Mouse (Mus musculus) mesoderm, embryonic 11.5 days (tissue): ENCODE measurements at regions not wholly inside any gene's neighbourhood (a gene's known extent, or its start where the extent isn't known, plus 50 kb on each side); places are given as distances from the start of the nearest gene placed in this dataset.

Experiments
- DNase-seq: peaks from one replicate; pipeline ENCODE4 v3.0.0-alpha.2; 2012; ENCODE audit warnings: low read depth, low spot score

DNA sequence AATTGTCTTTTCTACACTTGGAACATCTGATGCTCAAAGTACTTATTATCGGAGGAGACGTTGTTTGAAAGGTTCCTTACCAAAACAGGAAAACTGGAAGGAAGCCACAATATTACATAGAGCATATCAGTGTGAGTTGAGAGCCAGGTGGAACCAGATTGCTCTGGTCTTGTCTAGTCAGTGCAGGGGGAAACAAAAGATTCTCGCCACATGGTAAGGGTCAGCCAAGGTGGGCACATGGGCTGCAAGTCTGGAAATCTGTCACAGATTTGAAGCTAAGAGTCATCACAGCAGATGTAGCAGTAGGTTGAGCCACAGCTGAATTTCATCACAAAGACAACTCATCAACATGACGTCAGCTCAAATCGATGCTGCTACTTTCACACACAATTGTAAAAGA is 681.8 kb downstream of the Stpg2 start:
- peak; percentile 14 for DNase-seq

DNA sequence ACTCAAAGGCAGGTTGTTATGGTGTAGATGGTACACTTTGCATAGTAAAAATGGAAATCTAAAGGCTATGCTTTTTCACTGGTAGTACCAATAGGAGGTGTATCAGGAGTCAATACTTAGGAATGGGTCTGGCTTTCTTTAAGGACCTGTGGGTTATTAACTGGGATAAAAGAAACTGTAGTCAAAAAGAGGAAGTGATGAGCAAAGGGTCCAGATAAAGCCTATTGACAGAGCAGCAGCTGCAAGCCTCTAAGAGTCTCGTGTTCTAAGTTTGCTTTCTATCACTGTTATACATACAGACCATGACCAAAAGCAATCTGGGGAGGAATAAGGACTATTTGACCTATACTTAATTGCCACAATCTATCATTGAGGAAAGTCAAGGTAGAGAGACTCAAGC is 683.0 kb downstream of the Stpg2 start:
- DNase-seq = no peak

DNA sequence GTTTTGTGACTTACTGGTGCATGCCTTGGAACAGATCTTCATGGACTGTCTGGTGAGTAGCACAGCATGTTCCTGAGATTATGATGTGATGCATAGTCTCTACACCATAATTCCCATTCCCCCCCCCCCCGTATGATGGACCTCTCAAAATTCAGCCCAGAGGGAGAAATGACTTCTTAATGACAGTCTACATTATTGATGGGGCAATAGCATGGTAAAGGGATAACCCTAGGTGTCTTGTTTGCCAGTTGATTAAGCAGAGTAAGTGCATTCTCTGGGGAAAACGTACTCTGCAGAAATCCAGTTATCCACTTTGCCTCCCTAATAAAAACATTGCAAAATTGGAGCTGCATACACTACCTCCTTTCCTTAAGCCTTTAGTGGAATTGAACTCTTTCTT is 684.7 kb downstream of the Stpg2 start:
- no peak for DNase-seq

GRCm38 (mm10) chr3:139897894-139898293 is 692.4 kb downstream of the Stpg2 start:
- DNase-seq = no peak

GRCm38 (mm10) chr3:139899213-139899612 is 693.7 kb downstream of the Stpg2 start:
- DNase-seq = no peak

- no peak for DNase-seq
Observed at GRCm38 (mm10) chr3:139913639-139914330, 708.3 kb downstream of the Stpg2 start.

DNA sequence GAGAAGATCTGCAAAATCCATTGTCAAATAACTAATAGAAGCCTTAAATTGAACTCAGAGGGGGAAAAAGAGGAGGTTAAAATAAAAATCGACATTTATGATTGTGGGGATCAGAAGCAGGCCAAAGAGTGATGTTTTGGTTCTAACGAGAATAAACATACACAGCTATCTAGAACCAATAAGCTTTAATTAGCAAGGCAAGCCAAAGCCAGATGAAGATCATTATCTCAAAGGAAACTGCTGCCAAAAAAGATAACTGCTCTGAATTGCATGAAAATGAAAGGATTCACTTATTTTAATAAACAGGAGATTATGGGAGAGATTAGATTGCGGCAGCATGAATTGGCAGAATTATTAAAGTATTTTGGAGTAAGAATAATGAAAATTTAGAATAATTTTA is 716.8 kb downstream of the Stpg2 start:
- DNase-seq = no peak

DNA sequence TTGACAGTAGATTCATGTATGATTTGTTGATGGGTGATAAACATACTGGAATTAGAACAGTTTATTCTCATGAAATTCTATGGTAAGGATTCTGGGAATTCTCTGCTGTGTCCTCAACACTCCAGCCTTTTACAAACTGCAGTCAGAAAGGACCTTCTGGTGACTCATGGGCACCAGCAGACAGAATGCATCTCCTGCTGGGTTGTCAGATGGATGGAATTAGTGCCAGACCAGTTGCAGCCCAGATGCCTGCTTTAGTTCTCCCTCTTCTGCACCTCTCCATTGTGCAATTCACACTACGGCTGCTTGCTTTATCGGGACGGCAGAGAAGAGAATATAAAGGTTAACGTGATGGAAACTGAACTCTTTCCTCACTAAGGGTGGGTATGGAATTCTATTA is 727.5 kb downstream of the Stpg2 start:
- peak; percentile 13 for DNase-seq

- DNase-seq = no peak
Observed at GRCm38 (mm10) chr3:139946209-139946608, 740.7 kb downstream of the Stpg2 start.

DNA sequence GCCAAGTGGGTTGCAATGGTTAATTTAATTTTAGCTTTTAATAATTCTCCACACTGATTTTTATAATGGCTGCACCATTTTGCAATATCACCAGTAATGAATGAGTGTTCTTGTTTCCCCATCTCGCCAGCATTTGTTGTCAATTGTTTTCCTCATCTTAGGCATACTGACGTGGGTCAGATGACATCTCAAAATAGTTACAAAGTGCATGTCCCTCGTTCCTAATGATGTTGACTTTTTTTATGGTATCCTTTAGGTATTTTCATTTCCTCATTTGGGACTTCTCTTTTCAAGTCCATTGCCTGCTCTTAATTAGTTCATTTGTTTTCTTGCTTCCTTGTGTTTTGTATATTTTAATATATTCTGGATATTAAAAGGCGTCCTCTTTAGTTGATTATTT is 741.8 kb downstream of the Stpg2 start:
- no peak for DNase-seq

GRCm38 (mm10) chr3:139949096-139949495 is 743.6 kb downstream of the Stpg2 start:
- no peak for DNase-seq

DNA sequence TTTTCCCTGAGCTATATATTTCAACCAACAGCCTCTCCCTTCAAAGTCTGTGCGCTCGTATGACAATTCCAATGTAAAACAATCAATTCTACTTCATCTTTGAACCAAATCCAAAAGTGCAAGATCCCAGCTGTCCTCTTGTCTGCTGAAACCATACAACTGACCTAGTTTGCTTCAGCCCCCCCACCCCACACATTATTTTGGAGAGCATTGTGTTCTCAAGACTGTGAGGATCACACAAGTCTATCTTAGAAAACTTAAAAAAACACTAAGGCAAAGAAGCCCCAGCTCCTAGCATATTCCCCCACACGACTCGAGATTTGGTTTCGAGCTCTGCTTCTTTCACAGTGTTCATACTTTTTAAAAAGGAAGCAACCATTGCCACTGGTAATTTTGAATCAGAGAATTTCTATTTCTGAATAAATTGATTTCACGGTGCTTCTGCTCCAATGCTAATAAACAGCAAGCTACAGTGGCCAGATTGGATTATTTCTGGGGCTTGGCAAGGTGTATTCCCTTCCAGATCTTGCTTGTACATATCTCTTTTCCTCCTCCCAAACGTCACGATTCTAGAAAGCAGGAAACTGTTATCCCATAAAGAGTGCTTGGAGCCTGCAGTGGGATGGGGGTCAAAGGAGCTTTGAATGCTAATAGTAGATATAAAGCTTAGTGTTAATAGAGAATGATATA is 744.7 kb downstream of the Stpg2 start:
- no peak for DNase-seq

GRCm38 (mm10) chr3:139951516-139951915 is 746.0 kb downstream of the Stpg2 start:
- DNase-seq = peak; percentile 6

GRCm38 (mm10) chr3:139978172-139978571 is 772.7 kb downstream of the Stpg2 start:
- no peak for DNase-seq

DNA sequence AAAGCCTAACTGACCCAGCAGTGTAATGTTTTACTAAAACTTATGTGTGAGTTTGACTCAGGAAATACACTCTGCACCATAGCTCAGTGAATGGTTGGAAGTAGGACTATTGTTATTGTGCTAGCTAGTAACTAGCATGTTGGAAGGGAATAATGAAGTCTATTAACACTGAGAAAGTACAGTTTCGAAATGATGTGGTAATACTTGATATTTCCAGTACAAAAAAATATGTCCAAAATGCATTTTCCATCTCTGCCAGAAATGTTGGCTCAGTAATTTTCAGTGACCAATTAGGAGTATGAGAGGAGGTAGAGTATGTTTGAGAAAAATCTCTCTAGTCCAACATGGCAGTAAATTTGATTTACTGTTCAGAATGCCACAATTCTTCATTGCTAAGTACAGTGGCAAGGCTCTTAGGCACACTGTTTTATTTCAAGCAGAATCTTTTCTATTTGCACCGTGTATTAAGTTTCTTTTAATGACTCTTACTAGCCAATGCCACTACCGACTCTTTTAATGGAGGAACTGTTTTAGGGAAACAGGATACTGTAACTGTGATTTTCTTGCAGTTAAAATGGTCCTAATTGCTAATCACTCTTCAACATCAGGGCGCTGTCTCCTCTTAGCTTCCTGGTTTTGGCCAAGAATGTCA is 780.5 kb downstream of the Stpg2 start:
- no peak for DNase-seq

DNA sequence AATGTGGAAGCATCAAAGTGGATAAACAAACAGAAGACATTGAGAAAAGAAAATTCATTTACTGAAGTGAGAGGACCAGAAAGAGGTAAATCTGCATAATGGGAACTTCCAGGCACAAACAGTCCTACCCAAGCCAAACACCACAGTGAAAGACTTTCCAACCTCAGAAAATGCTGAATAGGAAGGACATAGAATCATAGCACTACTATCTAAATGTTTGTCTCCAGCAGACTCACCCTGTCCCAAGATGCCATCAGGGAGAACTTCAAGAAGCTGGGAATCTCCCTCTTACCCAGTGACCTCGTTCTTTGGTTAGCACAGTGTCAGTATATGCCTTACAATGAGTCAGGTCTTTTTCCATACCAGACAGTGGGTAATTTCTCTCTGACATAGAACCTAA is 783.4 kb downstream of the Stpg2 start:
- DNase-seq = no peak

- no peak for DNase-seq
Observed at GRCm38 (mm10) chr3:139989380-139989779, 783.9 kb downstream of the Stpg2 start.

DNA sequence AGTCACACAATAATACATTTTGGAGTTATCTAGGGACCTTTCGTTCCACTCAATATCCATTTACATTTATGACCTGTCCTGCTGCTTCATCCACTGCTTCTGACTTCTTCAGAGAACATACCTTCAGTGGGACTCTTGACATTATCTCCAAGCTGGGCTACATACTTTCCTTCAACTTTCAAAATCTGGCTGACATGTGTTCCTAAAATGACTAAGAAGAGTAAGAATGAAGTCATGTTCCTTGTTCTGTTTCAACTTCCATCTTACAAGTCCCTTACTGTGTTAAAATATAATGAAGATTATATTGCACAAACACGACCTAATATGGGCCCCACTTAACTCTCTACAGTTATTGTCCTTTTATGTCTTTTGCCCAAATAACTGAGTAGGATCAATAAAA is 807.0 kb downstream of the Stpg2 start:
- no peak for DNase-seq

- no peak for DNase-seq
Observed at GRCm38 (mm10) chr3:140034101-140034500, 828.6 kb downstream of the Stpg2 start.

GRCm38 (mm10) chr3:140035142-140035541 is 829.6 kb downstream of the Stpg2 start:
- no peak for DNase-seq

- no peak for DNase-seq
Observed at GRCm38 (mm10) chr3:140044898-140045297, 839.4 kb downstream of the Stpg2 start.

- no peak for DNase-seq
Observed at GRCm38 (mm10) chr3:140054634-140055033, 849.1 kb downstream of the Stpg2 start.
